Mouse (Mus musculus): ENCODE data around the gene Copb2.

Gene Copb2

GRCm38 (mm10) chr9:98563137-98564126 lies at the start of gene Copb2:
Gene Copb2, plus strand, starts transcription at chr9:98563721.
- DNase-seq (ENCODE audit: low read depth, low spot score) = peak; percentile 97

- DNase-seq (ENCODE audit: low read depth, low spot score) = no peak
Measured at GRCm38 (mm10) chr9:98523872-98524271, 39.6 kb upstream of the Copb2 start.

GRCm38 (mm10) chr9:98524786-98525542 lies 38.6 kb upstream of the Copb2 start:
- DNase-seq (ENCODE audit: low read depth, low spot score) = no peak

GRCm38 (mm10) chr9:98525543-98525924 lies 38.0 kb upstream of the Copb2 start:
- DNase-seq (ENCODE audit: low read depth, low spot score) = no peak

GRCm38 (mm10) chr9:98527226-98527625 lies 36.3 kb upstream of the Copb2 start:
- no peak for DNase-seq (ENCODE audit: low read depth, low spot score)

DNA sequence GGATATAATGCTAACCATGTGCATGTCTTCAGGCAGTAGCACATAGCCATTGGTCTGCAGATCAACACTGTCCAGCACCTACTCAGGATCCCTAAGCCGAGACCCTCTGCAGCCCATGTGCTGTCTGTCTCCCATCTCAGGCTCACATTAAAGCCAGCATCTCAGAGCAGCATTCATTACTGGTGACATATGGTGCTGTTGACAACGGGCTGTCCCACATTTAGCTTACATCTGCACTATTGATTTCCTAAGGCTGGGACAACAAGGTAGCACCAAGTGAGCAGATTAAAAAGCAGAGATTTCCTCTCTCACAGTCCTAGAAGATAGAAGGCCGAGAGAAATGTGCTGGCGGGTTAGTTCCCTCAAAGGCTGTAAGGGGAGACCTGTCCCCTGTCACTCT lies 33.7 kb upstream of the Copb2 start:
- no peak for DNase-seq (ENCODE audit: low read depth, low spot score)

DNA sequence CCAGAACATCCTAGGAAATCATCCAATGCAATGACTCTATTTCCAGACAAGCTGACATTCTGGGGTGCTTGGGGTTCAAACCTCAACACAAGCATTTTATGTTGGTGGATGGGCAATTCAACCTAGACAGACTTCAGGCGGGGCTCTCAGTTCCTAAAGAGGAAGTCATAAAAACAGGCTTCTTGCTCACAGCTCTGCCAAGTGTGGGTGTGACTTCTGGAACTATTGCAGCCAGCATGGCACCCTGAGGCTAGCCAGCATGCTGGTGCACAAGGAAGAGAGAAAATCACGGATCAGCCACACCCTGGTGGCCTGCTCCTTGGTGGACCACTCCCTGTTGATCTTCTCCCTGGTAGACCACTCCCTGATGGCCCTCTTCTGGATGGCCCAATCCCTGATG lies 32.5 kb upstream of the Copb2 start:
- no peak for DNase-seq (ENCODE audit: low read depth, low spot score)

GRCm38 (mm10) chr9:98534675-98535280 lies 28.7 kb upstream of the Copb2 start:
- no peak for DNase-seq (ENCODE audit: low read depth, low spot score)

- DNase-seq (ENCODE audit: low read depth, low spot score) = no peak
Measured at GRCm38 (mm10) chr9:98535763-98536162, 27.8 kb upstream of the Copb2 start.

DNA sequence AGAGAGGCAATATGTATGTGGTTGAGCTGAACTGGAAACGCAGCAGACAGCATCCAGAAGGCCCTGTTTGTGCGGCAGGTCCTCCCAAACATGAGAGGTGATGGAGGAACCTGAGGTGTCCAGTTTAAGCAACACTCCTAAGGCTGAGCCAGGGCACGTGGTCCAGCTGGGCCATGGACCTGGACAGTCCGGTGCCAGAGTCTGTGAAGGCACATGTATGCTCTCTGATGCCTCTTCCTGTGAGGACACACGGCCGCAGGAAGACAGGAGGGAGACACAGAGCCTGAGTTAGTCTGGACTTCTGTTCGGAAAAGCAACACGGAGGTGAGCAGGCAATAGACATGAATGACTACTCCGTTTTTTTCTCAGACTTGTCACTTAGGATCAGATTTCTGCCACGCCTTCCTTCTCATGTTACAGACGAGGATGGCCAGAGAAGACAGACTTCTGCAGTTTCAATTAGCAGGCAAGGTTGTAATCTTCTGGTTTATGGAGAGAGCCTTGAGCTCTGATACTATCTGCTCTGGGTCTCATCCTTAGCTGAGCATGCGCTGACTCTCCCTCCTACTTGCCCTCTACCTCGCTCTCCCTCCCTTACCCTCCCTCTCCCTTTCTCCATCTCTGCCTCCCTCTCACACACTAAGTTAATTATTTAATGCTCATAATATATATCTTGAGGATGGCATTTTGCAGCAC lies 25.4 kb upstream of the Copb2 start:
- DNase-seq (ENCODE audit: low read depth, low spot score) = no peak

DNA sequence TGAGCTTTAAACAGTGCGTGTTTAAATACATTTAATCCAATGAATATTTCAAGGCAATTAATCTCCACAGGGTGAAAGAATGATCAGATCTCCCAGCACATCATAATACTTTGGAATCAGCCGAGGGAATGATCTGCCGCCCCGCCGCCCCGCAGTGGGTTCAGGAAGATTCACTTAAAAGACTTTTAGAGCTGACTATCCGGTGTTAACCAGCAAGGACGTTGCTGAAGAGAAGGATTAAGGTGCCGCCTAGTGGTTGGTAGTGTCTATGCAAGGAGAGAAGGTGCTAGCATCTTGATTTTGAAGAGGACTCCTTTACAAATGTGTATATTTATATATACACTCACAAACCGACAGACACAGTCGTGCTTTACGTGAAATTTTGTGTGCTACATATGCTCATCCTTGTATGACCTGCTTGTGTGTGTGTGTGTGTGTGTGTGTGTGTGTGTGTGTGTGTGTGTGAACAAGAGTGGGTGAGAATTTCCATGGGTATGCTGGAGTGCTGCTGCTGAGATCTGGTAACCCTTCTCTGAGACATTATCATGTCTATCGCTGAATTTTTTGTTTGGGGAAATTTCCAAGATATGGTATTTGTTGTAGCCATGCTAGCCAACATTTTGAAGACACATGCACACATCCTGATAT lies 24.7 kb upstream of the Copb2 start:
- DNase-seq (ENCODE audit: low read depth, low spot score) = peak; percentile 24

- no peak for DNase-seq (ENCODE audit: low read depth, low spot score)
Measured at GRCm38 (mm10) chr9:98544042-98544441, 19.5 kb upstream of the Copb2 start.

- DNase-seq (ENCODE audit: low read depth, low spot score) = no peak
Measured at GRCm38 (mm10) chr9:98583852-98584251, 20.3 kb downstream of the Copb2 start.

GRCm38 (mm10) chr9:98600094-98600493 lies 36.6 kb downstream of the Copb2 start:
- DNase-seq (ENCODE audit: low read depth, low spot score) = no peak

- peak; percentile 90 for DNase-seq (ENCODE audit: low read depth, low spot score)
Measured at GRCm38 (mm10) chr9:98601156-98601836, 37.8 kb downstream of the Copb2 start, which contains the start of gene Mrps22. Gene Mrps22, minus strand, starts transcription at chr9:98601660.

GRCm38 (mm10) chr9:98601837-98602359 lies 38.4 kb downstream of the Copb2 start:
- no peak for DNase-seq (ENCODE audit: low read depth, low spot score)

DNA sequence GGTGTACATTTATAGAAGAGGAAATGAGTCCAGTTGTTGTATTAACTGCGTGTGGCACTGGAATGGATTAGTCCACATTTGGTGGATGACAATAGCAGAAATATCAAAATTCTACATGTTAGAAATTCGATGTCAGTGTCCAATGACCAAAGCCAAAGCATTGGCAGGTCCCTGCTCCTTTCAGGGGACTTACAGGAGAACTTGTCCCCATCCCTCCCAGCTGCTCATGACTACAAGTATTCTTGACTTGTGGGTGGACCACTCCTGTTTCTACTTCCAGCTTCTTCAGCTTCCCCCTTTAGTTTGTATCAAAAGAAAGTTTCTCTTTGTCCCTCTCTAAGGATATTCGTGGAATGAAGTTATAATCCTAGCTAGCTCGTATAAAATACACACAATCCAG lies 41.4 kb downstream of the Copb2 start:
- no peak for DNase-seq (ENCODE audit: low read depth, low spot score)

DNA sequence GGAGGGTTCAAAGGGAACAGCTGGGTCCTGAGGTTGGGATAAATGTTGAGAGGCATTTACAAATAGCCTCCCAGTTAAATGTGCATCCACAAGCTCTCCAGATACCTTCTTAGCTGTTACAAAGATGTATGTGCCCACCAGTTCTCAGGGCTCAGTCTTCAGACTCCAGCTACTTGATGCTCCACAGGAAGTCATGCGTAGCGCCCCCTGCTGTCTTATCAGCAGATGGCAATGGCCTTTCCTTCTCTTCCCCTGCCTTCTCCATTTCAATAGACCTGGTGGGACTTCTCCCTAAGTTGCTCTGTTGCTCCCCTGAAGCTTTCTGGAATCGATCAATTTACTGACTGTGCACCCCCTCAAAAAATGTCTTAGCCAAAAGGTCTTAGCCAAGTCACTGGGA lies 65.0 kb downstream of the Copb2 start:
- no peak for DNase-seq (ENCODE audit: low read depth, low spot score)

DNA sequence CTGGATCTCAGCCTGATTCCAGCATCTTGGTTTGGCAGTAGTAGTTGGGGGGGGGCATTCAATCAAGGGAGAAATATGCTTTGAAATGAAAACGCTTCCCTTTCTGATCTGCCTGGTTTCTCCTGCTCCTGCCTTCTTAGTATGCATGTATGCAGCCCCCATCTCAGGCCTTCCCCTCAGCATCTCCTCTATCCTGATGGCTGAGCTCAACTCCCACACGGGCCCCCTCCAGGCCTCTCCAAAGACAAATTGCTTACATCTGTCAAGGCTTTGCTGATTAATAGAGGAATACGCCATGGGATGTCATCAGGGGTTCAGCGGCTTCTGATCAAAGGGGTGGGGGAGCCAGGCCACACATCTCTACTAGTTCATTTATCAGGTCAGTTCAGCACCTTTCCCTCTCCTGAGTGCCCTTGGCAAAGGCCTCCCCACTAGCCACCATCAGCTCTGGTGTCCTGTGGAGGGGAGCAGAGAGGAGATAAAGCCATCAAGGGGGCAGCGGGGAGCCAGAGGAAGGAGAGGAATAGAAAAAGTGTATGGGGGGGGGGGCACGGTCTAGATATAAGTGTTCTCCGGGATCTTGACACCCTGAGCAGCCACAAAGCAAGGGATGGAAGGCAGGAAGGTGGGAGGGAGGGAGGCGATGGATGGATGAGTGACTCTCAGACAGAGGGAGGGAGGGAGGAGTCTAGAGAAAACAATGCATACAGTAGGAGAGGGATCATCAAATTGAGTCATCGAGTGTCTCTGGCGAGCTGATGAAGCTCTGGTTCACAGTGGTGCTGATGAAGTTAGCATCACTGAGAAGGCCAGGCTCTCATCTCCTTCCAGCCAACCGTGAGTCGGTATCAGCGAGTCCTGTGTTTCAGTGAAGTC lies 70.0 kb downstream of the Copb2 start:
- no peak for DNase-seq (ENCODE audit: low read depth, low spot score)

All from CD4-positive helper T cell, adult 2 months (primary cell).